Mouse (Mus musculus) liver, embryonic 14.5 days (tissue): ENCODE results near the gene Ooep.

Experiments used
- CTCF ChIP-seq: IDR thresholded peaks from 2 replicates; pipeline ENCODE4 v1.5.1; 2016; ENCODE audit warnings: antibody characterized with exemption, low read depth, control low read depth
- EP300 ChIP-seq: IDR thresholded peaks from 2 replicates; pipeline ENCODE4 v1.6.1; 2016; ENCODE audit warnings: antibody characterized with exemption, low read depth

DNA sequence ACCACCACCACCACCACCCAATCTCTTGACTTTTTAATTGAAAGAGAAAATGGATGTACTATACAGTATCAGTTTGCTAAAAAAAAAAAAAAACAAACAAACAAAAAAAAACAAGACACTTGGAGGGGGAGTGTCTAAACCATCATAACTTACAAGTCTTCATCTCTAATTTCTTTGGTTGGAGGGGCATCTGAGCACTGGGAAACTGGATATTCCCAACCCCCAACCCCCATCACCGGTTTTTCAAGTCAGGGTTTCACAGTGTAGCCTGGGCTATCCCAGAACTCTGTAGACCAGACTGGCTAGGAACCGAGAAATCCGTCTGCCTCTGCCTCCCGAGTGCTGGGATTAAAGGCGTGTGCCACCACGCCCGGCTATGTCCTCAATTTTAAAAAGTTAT, 8.7 kb downstream of the Ooep start:
- TF ChIP-seq EP300 (no peak), CTCF (no peak)
